Mouse (Mus musculus): ENCODE results near the gene Mettl23.
"Not testable (repeated sequence)": the region's sequence is repeated elsewhere in the genome, so short reads cannot be mapped to it uniquely, and the experiment has no call there.

Mettl23 gene

DNA sequence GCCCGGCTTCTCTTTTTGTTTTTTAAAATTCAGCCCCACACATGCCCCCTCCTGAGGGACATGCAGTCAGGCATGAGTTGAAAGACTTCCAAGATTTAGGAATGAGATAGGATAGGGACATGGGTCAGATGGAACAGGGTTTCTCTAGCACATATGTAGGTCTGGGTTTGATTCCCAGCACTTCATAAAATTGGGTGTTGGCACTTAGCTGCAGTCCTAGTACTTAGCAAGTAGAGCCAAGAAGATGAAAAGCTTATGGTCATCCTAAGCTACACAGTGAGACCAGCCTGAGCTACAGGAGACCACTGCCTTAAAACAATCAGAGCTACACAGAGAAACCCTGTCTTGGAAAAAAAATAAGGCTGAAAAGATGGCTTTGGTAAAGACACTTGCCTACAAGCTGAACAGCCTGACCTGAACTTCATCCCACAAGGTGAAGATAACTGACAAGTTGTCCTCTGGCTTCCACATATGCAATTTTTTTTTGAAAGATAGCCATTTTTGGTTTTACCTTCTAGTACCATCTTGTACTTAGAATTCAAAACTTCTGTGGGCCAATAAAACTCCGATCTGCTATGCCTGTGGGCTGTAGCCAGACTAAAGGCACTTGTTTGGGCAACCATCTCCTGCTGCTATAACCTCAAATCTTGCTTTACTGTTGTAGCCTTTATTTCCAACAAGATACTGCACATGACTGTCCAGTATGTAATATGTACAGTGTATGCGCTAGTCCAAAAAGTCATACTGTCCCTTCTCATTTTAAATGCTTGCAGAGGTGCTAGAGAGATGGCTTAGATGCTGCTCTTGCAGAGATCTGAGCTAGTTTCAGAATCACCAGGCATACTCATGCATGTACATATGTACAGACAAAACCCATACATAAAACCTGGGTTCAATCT is 4.4 kb downstream of the Mettl23 start:
- no peak for DNase-seq (ENCODE audit: extremely low spot score, low spot score)

GRCm38 (mm10) chr11:116848086-116848876 is 5.2 kb downstream of the Mettl23 start:
- no peak for DNase-seq (ENCODE audit: extremely low spot score, low spot score)

GRCm38 (mm10) chr11:116848877-116849178 is 5.8 kb downstream of the Mettl23 start:
- DNase-seq (ENCODE audit: extremely low spot score, low spot score) = not testable (repeated sequence)

GRCm38 (mm10) chr11:116849587-116849986 is 6.5 kb downstream of the Mettl23 start:
- no peak for DNase-seq (ENCODE audit: extremely low spot score, low spot score)

DNA sequence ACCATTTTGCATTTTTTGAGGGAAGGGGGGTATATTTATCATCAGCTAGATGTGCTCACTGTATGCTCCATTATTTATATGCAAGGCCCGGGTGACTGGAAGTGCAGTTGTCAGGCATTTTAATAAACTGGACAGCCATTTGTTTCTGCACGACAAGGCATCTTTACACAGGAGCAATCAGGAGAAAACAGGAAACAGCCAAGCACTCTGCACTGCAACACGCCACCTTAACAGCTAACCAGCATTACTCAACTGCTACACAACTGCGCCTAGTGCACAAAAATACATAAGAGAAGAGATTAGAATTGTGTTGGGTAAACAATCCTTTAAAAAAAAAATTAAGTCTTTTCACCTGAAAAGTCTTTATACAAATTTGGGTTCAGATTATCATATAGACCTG is 7.0 kb downstream of the Mettl23 start:
- no peak for DNase-seq (ENCODE audit: extremely low spot score, low spot score)

GRCm38 (mm10) chr11:116850833-116851477 is 7.9 kb downstream of the Mettl23 start:
- DNase-seq (ENCODE audit: extremely low spot score, low spot score) = no peak

- no peak for DNase-seq (ENCODE audit: extremely low spot score, low spot score)
These were observed 8.7 kb downstream of the Mettl23 start for GRCm38 (mm10) chr11:116851576-116852290.

GRCm38 (mm10) chr11:116852291-116852890 is 9.3 kb downstream of the Mettl23 start, which contains the start of gene Mfsd11:
TSS of gene Mfsd11 (plus strand) at chr11:116852440.
- DNase-seq (ENCODE audit: extremely low spot score, low spot score) = peak; percentile 67

DNA sequence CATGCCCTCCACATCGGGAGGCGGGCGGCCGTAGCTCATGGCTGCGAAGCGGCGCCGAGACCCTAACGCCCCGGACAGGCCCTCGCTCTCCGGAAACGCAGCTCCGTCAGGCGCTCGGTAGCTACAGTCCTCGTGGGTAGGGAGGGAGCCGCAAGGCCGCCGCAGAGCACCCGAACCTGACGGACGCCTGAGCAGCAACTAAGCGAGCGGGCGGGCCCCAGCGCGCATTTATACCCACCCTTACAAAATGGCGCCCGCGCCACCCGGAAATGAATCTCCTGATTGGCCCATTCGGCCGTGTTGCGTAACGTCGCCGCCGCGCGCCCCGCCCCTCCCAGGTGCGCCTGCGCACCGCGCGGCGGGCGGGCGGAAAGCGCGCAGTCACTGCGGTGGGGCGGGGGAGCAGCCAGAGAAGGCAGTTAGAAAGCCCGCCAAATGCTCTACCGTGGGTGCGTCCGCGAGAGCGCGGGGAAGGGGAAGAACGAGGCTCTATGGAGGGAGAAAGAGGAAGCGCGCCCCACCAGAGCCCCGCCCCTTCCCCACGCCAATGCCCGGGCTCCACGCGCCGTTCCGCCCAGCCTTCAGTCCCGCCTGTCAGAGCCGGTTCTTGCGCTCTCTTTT is 9.9 kb downstream of the Mettl23 start, which contains the start of gene Srsf2:
TSS of gene Srsf2 (minus strand) at position 204 of the 621 bp plus-strand sequence.
- peak; percentile 98 for DNase-seq (ENCODE audit: extremely low spot score, low spot score)

- peak; percentile 97 for DNase-seq (ENCODE audit: extremely low spot score, low spot score)
These were observed 10.4 kb downstream of the Mettl23 start for GRCm38 (mm10) chr11:116853512-116853928.

GRCm38 (mm10) chr11:116854279-116854678 is 11.2 kb downstream of the Mettl23 start:
- DNase-seq (ENCODE audit: extremely low spot score, low spot score) = no peak

DNA sequence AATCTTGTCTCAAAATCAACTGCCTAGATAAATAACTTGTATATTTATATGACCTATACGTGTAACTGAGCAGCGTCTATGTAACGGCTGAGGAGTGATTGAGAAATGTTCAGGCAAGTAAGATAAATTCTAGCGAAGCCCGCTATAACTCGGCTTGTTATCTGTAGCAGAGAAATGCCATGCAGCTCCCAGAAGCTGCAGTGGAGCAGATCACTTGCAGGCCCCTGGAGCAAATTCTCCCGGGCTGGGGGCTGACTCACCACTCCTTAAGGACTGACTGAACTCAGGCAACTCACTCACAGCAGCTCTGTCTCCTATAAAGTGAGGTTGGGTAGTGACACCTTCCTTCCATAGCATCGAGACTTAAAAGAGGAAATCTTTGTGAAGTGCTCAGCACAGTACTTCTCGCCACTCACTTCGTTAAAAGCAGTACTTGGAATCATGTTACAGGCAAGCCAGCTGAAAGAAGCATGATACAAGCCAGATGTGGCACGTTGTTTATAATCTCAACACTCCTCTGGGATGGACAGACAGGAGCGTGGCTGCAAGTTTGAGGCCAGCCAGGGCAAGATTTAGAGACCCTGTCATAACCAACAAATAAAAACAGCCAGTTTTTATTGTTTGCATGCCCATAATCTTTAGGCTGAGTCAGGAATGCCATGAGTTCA is 14.2 kb downstream of the Mettl23 start:
- no peak for DNase-seq (ENCODE audit: extremely low spot score, low spot score)

DNA sequence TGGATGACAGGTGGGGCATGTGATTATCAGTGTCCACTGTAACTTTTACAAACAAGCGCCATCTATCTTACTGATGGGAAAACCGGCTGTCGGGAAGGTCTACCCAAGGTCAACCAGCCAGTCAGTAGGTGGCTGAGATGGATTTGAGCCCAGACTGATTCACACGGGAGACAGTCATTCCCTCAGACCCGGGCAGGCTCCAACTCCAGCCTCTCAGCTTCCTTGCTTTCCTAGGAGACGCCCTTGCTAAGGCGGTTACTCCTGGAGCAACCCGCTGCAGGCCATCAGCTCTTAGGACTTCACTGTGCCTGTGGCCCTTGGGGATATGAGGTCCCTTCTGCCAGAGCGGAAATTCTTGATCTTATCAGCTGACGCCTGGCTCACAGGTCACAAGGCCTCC is 21.4 kb downstream of the Mettl23 start:
- DNase-seq (ENCODE audit: extremely low spot score, low spot score) = no peak

DNA sequence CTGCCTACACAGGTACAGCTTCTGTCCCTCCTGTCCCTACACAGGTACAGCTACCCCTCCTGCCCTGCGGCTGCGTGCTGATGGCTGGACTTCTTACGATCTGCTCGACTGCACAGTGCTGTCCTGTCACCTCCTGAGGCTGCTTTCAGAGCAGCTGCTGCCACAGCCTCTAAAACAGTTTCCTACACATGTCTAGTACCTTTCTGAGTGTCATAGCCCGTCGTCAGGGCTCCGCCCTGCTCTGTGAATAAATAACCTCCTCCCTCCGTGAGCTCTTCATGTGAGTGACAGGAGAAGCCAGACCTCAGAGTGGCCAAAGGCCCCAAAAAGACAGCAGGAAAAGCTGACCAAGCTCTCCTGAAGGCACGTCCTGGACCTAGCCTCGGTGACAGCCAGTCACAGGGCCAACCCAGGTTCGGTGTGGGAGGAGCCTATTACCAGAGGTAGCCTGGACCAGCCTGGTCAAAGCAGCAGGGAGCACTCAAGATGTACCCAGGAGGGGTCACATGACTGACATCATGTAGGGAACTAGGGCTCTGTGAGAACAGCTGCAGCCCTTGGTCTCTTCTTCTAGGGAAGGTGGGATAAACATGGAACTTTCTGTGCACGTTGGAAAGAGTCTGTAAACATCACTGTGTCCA is 23.0 kb downstream of the Mettl23 start:
- no peak for DNase-seq (ENCODE audit: extremely low spot score, low spot score)

GRCm38 (mm10) chr11:116868129-116868528 is 25.1 kb downstream of the Mettl23 start:
- DNase-seq (ENCODE audit: extremely low spot score, low spot score) = no peak

DNA sequence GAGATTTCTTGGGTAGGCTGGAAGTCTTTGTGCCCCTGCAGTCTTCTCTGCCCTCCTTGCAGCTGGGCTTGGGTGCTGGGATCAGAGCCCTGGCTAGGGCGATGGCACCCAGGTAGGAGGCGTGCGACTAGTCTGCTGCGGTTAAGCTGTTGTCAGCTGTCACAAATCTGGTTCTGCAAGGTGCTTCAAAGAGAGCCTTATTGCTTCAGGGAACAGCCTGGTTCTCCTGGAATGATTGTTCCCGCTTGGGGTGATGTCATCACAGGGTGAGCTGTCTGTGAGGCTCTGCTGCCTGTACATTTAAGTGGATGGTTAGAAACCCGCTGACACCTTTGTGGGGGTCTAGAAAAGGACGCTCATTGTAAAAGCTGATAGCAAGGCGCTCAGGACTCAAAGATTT is 26.1 kb downstream of the Mettl23 start:
- no peak for DNase-seq (ENCODE audit: extremely low spot score, low spot score)

DNA sequence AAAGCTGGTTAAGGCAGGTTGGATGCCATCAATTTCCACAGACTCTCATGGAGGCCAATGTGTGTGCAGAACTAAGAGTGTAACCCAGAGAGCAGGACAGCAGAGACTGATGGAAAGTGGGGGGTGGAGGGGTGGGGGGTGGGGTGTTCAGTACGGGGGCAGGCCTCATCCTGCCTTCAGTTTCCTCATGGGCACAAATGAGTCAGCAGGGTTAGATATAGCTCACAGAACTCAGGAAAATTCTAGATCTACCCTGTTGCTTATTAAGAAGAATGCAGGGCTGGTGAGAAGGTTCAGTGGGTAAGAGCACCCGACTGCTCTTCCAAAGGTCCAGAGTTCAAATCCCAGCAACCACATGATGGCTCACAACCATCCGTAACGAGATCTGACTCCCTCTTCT is 26.6 kb downstream of the Mettl23 start:
- DNase-seq (ENCODE audit: extremely low spot score, low spot score) = no peak

DNA sequence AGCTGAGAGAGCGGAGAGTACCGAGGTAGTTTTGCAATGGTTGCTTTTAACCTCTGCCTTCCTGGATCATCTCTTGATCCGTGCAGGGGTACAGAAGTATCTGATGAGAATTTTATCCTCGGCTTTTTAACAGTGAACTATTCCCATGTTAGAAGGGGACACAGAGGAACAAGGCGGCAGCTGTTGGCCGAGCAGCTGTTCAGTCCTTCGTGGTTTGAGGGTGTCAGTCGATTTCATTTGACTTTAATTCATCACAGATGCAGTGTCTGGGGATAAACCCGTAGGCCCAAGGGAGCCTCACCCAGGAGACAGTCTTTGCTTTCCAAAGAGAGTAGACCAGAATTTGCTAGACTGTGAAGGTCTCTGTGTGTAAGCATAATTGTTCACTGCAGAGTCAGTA is 28.5 kb downstream of the Mettl23 start:
- DNase-seq (ENCODE audit: extremely low spot score, low spot score) = no peak

DNA sequence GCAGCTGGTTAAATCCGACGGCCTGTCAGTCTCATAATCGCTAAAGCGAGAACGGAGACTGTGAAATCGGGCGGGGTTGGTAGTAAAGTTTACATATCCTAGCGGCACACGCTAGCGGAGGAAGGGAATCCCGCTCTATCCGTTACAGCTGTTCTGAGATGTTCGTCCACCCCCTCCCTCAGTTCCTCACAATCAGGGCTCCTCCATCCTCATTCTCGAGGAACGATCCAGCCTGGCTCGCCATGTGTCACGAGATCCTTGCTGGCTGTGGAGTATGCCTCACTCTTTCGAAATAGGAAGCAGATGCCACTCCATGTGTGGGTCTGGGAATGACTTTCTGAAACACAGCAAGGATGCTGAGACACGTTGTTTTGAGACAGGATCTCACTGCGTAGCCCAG is 30.9 kb downstream of the Mettl23 start:
- DNase-seq (ENCODE audit: extremely low spot score, low spot score) = no peak
